Mouse (Mus musculus): ENCODE data around the gene Ugt1a6b.
"Not testable (repeated sequence)": the region's sequence is repeated elsewhere in the genome, so short reads cannot be mapped to it uniquely, and the experiment has no call there.

Gene Ugt1a6b

DNA sequence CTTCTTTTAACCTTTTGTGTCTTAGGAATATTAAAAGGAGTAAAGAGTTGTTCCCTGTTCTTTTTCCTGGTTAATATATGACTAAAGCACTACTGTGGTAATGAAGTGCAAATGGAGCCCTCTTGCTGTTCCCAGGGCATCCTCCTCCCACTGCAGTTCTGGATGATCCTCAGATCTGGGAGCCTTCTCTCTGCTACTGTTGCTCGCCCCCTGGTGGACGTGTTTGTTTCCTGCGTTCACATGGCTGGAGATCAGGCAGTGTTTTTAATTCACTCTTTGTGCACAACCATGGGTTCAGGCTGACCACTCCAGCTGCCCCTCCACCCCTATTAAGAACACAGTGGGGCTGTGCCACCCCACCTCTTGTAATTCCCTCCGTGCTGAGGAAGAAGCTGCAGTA lies 17.5 kb downstream of the Ugt1a6b start:
- DNase-seq (ENCODE audit: low read depth, low spot score): not testable (repeated sequence)

DNA sequence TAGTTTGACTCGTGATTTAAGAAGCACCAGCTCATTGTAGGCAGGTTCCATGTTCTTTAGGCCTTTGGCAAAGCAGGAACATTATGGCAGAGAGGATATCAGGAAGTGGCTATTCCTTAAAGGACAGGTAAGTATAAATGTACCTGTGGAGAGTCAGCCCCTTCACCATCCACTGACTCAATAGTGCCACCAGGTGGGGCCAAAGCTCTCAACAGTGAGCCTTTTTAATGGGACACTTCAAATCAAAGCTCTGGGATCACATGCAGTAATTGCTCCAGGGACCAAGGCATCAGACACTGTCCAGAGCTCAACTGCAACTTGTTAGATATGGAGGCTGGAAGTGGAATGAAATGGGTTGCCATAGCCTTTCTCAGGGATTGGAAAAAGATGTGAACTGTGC lies 18.5 kb downstream of the Ugt1a6b start:
- not testable (repeated sequence) for DNase-seq (ENCODE audit: low read depth, low spot score)

- DNase-seq (ENCODE audit: low read depth, low spot score): not testable (repeated sequence)
Measured at GRCm38 (mm10) chr1:88125827-88126360, 22.8 kb downstream of the Ugt1a6b start.

DNA sequence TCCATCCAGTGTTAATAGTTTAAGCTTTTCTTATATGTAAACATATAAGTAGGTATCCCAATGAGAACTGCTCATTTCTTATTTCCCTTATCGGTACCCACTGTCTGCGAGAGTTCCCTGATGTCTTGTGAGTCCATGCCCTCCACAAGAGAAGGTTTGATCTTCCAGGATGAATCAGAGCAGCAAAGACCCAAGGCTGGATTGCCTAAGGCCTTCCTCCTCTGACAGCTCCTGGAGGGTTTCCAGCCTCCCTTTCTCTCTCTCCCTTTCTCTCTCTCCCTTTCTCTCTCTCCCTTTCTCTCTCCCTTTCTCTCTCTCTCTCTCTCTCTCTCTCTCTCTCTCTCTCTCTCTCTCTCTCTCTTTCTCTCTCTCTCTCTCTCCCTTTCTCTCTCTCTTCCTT lies 26.0 kb downstream of the Ugt1a6b start:
- not testable (repeated sequence) for DNase-seq (ENCODE audit: low read depth, low spot score)

DNA sequence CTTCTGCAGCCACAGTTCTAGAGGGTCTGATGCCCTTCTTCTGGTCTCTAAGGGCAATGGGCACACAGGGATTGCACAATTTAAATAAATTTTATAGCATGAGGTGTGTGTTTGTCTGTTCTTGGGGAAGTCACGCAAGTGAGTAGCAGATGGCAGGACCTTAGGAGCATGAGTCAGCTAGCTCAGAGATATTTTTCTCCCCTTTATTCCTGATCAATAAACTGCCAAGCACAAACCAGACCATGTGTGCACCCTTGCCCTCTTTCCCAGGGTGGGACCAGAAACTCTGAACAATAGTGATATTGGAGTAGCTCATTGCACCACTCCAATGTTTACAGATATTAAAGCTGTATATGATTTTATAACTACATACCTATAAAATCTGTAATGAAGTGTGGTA lies 27.2 kb downstream of the Ugt1a6b start:
- DNase-seq (ENCODE audit: low read depth, low spot score): not testable (repeated sequence)

GRCm38 (mm10) chr1:88133908-88134456 lies 30.9 kb downstream of the Ugt1a6b start:
- DNase-seq (ENCODE audit: low read depth, low spot score): no peak

- DNase-seq (ENCODE audit: low read depth, low spot score): not testable (repeated sequence)
Measured at GRCm38 (mm10) chr1:88134457-88135011, 31.5 kb downstream of the Ugt1a6b start, which contains the start of gene Ugt1a6a. TSS of gene Ugt1a6a (plus strand) at chr1:88134809.

DNA sequence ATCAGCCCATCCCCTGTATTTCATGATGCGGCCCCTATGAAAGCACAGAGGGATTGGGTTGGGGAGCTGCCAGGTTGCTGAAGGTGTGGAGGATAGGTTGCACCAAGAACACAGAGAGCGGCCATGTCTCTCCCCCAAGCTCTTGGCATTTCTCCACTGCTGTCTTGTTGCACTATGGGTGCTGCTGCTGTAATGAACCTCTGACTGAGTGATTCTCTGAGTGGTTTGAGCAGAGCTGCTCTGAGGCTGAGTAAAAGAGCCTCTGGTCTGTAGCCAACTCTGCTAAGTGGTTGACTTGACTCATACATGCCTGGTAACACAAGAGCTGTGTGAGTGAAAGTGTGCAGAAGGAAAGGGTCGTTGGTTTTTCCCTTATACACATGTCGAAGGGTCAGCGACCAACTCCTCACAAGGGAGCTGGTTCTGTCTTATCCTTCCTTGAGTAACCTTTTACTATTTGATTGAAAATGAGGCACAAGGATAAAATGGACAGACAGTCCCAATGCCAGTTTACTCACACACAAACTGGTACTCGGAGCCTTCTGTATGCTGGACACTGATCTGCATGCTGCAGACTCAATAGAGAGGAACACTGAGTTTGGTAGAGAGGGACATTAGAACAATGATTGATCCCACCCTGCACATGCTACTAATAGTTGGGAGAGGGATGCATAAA lies 32.3 kb downstream of the Ugt1a6b start:
- not testable (repeated sequence) for DNase-seq (ENCODE audit: low read depth, low spot score)

DNA sequence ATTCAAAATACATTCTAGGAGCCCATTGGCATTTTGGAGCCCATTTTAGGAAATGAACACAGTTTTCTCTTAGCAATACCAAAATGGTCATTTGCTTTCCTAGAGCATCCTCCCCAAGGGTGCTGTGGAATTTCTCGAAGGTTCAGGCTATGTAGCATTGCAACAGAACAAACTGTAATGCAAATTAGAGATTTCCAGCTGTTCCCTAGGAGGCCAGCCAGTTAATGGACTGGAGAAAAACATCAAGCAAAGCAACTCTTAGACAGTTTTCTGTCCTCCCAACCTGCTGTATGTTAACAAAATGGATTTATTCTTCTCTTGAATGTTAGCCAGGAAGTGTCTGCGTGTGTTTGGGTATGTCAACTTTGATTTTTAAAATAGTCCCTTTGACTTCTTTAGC lies 33.6 kb downstream of the Ugt1a6b start:
- no peak for DNase-seq (ENCODE audit: low read depth, low spot score)

DNA sequence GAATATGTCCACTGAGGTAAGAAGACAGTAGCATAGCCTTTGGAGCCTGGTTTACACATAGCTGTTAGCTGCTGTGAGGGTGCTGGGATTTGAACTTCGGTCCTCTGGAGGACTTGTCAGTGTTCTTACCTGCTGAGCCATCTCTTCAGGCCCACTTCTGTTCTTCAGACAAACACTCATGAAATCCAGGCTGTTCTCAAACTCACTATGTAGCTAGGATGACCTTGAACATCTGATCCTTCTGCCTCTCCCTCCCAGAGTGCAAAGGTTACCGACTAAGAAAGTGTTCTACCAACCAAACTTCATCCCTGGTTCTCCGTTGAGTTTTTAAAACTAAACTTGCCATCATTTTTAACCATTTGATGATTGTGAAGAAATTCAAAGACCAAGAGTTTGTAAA lies 34.2 kb downstream of the Ugt1a6b start:
- DNase-seq (ENCODE audit: low read depth, low spot score): no peak

GRCm38 (mm10) chr1:88138145-88138544 lies 35.1 kb downstream of the Ugt1a6b start:
- no peak for DNase-seq (ENCODE audit: low read depth, low spot score)

DNA sequence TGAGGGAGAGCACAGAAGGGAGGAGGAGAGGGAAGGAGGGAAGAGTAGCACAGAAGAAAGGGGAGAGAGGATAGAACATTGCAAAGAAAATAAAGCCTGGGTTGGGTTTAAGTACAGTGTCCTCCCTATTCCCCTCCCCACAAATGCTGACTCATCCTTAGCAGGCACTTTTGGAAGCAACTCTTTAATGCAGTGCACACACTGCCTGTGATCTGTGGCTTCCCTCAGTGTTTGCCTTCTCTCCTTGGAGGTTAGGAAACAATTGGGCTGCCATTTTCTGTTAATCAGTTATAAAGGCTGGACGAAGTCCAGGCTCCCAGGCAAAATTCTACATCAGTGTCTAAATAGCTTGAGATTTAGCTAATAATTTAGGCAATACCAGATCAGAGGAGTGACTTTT lies 37.4 kb downstream of the Ugt1a6b start:
- DNase-seq (ENCODE audit: low read depth, low spot score): not testable (repeated sequence)

DNA sequence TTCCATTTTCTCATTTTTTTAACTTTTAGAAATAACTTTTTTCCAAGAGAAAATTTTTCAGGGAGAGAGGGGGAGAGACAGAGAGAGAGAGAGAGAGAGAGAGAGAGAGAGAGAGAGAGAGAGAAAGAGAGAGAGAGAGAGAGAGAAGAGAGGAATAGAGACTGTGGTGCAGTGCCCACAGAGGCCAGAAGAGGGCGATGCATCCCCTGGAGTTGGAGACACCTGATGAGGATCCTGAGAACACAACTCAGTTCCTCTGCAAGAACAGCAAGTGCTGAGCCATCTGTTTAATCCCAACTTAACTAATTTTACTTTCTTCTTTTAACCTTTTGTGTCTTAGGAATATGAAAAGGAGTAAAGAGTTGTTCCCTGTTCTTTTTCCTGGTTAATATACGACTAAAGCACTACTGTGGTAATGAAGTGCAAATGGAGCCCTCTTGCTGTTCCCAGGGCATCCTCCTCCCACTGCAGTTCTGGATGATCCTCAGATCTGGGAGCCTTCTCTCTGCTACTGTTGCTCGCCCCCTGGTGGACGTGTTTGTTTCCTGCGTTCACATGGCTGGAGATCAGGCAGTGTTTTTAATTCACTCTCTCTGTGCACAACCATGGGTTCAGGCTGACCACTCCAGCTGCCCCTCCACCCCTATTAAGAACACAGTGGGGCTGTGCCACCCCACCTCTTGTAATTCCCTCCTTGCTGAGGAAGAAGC lies 41.1 kb downstream of the Ugt1a6b start:
- DNase-seq (ENCODE audit: low read depth, low spot score): peak; percentile 11

GRCm38 (mm10) chr1:88145278-88145677 lies 42.2 kb downstream of the Ugt1a6b start:
- not testable (repeated sequence) for DNase-seq (ENCODE audit: low read depth, low spot score)

DNA sequence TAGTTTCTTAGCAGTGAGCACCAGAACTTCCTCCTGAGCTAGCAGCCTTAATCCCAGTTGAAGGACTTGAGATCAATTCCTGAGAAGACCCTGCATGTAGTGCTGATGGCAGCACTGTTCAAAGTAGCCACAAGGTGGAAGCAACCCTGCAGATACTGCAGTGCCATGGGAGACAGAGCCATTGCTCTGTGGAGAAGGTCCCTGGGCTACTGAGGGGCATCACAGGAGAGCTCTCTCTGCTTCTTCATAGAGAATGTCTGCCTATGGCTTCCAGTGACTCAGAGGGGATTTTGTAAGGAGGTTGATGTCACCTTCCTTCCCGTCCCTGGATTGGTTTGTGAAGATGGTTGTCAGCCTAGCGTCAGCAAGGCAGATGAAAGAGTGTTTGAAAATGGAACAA lies 47.1 kb downstream of the Ugt1a6b start:
- not testable (repeated sequence) for DNase-seq (ENCODE audit: low read depth, low spot score)

DNA sequence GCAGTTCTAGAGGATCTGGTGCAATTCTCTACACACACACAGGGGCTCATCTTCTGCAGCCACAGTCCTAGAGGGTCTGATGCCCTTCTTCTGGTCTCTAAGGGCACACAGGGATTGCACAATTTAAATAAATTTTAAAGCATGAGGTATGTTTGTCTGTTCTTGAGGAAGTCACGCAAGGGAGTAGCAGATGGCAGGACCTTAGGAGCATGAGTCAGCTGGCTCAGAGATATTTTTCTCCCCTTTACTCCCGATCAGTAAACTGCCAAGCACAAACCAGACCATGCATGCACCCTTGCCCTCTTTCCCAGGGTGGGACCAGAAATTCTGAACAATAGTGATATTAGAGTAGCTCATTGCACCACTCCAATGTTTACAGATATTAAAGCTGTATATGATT lies 55.4 kb downstream of the Ugt1a6b start:
- no peak for DNase-seq (ENCODE audit: low read depth, low spot score)

DNA sequence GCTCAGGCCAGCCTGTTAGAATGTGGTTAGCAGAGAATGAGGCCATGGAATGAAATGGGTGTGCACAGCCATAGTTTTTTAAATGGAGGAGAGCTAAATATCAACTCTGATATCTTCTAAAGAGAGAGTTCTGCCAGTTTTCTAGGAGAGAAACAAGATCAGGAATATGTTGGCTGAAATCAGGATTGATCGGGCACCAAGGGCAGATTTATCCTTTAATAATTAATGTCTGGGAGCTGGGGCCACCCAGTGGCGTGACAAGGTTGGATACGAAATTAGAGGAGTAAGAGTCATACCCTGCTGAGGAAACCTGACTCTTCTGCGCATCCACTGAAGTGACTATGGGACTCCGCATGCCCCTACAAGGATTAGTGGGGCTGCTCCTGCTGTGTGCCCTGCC lies 62.7 kb downstream of the Ugt1a6b start, which contains the start of gene Ugt1a5:
Ugt1a5 (plus strand) TSS at position 302 of the 400 bp plus-strand sequence.
- no peak for DNase-seq (ENCODE audit: low read depth, low spot score)

GRCm38 (mm10) chr1:88172190-88172589 lies 69.1 kb downstream of the Ugt1a6b start:
- DNase-seq (ENCODE audit: low read depth, low spot score): not testable (repeated sequence)

GRCm38 (mm10) chr1:88179657-88180056 lies 76.6 kb downstream of the Ugt1a6b start:
- no peak for DNase-seq (ENCODE audit: low read depth, low spot score)

GRCm38 (mm10) chr1:88186325-88186935 lies 83.4 kb downstream of the Ugt1a6b start:
- no peak for DNase-seq (ENCODE audit: low read depth, low spot score)

- no peak for DNase-seq (ENCODE audit: low read depth, low spot score)
Measured at GRCm38 (mm10) chr1:88192136-88192535, 89.1 kb downstream of the Ugt1a6b start.

DNA sequence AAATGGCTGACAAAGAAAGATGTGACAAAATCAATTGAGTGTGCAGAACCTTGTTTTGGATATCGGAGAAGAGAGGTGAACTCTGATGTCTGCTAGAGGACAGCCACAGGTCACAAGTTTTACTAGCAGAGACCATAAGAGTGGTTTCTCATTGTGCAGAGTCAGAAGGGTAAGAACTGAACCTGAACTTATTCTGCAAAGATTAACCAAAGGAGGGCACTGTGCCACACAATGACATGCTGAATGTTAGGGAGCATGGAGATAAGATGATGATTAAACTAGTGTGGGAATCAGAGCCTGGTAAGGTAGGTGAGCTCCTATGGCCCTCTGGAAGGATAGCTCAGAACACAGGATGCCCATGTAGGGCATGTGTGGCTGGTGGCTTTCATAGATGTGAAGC lies 92.6 kb downstream of the Ugt1a6b start:
- no peak for DNase-seq (ENCODE audit: low read depth, low spot score)

Data from c-Kit-negative CD71-positive TER-119-positive erythroid progenitor cells, embryonic 14.5 days (primary cell).